Mouse (Mus musculus): ENCODE measurements around the gene Gm49378. TPM values are rescaled to one million over a fixed set of nuclear protein-coding genes. Genes with fewer than 3 reads are reported as not detected.

Gm49378 gene
- polyA plus RNA-seq, 1 experiment: 14.1 TPM

- Histone ChIP-seq H3K27ac (ENCODE audit: insufficient read depth, low read length) (no peak overlapping the region), H3K36me3 (ENCODE audit: control insufficient read depth, insufficient read depth, low read length, poor library complexity, severe bottlenecking) (peaks cover 8% of the 10 kb centered on the region), H3K9ac (ENCODE audit: low read depth, poor library complexity, severe bottlenecking) (no peak overlapping the region), H3K4me3 (ENCODE audit: low read depth, low read length) (no peak overlapping the region), H3K27me3 (ENCODE audit: control insufficient read depth, insufficient read depth, low read length, poor library complexity, severe bottlenecking) (no peaks in the 10 kb centered on the region), H3K4me1 (ENCODE audit: control insufficient read depth, insufficient read depth, low read length) (no peaks in the 10 kb centered on the region), H3K9me3 (replicated peaks; ENCODE audit: control insufficient read depth, insufficient read depth, low read length, poor library complexity, severe bottlenecking) (no peaks in the 10 kb centered on the region)
- TF ChIP-seq POLR2A (IDR thresholded peaks at IDR 0.05; ENCODE audit: insufficient read depth, low read length): no peak
- no peak for TF ChIP-seq EP300 (IDR thresholded peaks at IDR 0.05; ENCODE audit: insufficient read depth, low read depth, low read length)
- no peak for TF ChIP-seq CTCF (IDR thresholded peaks at IDR 0.05; ENCODE audit: low read depth, low read length)
Measured at GRCm38 (mm10) chr14:55656935-55657334, 19.2 kb upstream of the Gm49378 start.

GRCm38 (mm10) chr14:55651528-55651927 is 13.8 kb upstream of the Gm49378 start:
- Histone ChIP-seq H3K27ac (ENCODE audit: insufficient read depth, low read length) (no peak overlapping the region), H3K9me3 (replicated peaks; ENCODE audit: control insufficient read depth, insufficient read depth, low read length, poor library complexity, severe bottlenecking) (no peaks in the 10 kb centered on the region), H3K9ac (ENCODE audit: low read depth, poor library complexity, severe bottlenecking) (no peak overlapping the region), H3K27me3 (ENCODE audit: control insufficient read depth, insufficient read depth, low read length, poor library complexity, severe bottlenecking) (no peaks in the 10 kb centered on the region), H3K36me3 (ENCODE audit: control insufficient read depth, insufficient read depth, low read length, poor library complexity, severe bottlenecking) (no peaks in the 10 kb centered on the region), H3K4me1 (ENCODE audit: control insufficient read depth, insufficient read depth, low read length) (no peaks in the 10 kb centered on the region), H3K4me3 (ENCODE audit: low read depth, low read length) (no peak overlapping the region)
- TF ChIP-seq POLR2A (IDR thresholded peaks at IDR 0.05; ENCODE audit: insufficient read depth, low read length) (no peak), CTCF (IDR thresholded peaks at IDR 0.05; ENCODE audit: low read depth, low read length) (no peak), EP300 (IDR thresholded peaks at IDR 0.05; ENCODE audit: insufficient read depth, low read depth, low read length) (no peak)

- no peak within 1 kb of the TSS for H3K4me3 ChIP-seq (ENCODE audit: low read depth, low read length)
- no peak within 1 kb of the TSS for H3K9ac ChIP-seq (ENCODE audit: low read depth, poor library complexity, severe bottlenecking)
- no peaks in the 10 kb centered on the region for H3K36me3 ChIP-seq (ENCODE audit: control insufficient read depth, insufficient read depth, low read length, poor library complexity, severe bottlenecking)
- no peaks in the 10 kb centered on the region for H3K4me1 ChIP-seq (ENCODE audit: control insufficient read depth, insufficient read depth, low read length)
- no peaks in the 10 kb centered on the region for H3K9me3 ChIP-seq (replicated peaks; ENCODE audit: control insufficient read depth, insufficient read depth, low read length, poor library complexity, severe bottlenecking)
- TF ChIP-seq EP300 (IDR thresholded peaks at IDR 0.05; ENCODE audit: insufficient read depth, low read depth, low read length) (no peak), POLR2A (IDR thresholded peaks at IDR 0.05; ENCODE audit: insufficient read depth, low read length) (no peak), CTCF (IDR thresholded peaks at IDR 0.05; ENCODE audit: low read depth, low read length) (no peak)
- no peaks in the 10 kb centered on the region for H3K27me3 ChIP-seq (ENCODE audit: control insufficient read depth, insufficient read depth, low read length, poor library complexity, severe bottlenecking)
- H3K27ac ChIP-seq (ENCODE audit: insufficient read depth, low read length): no peak within 1 kb of the TSS
Measured at GRCm38 (mm10) chr14:55649884-55650283, 12.2 kb upstream of the Gm49378 start, which contains the start of gene Tssk4. Gene Tssk4, plus strand, starts transcription at chr14:55650184.

- Histone ChIP-seq H3K36me3 (ENCODE audit: control insufficient read depth, insufficient read depth, low read length, poor library complexity, severe bottlenecking) (peaks cover 3% of the 10 kb centered on the region), H3K4me3 (ENCODE audit: low read depth, low read length) (peak overlapping the region; percentile 84), H3K9ac (ENCODE audit: low read depth, poor library complexity, severe bottlenecking) (peak overlapping the region; percentile 91), H3K4me1 (ENCODE audit: control insufficient read depth, insufficient read depth, low read length) (peaks cover 2% of the 10 kb centered on the region), H3K27ac (ENCODE audit: insufficient read depth, low read length) (no peak overlapping the region), H3K9me3 (replicated peaks; ENCODE audit: control insufficient read depth, insufficient read depth, low read length, poor library complexity, severe bottlenecking) (no peaks in the 10 kb centered on the region), H3K27me3 (ENCODE audit: control insufficient read depth, insufficient read depth, low read length, poor library complexity, severe bottlenecking) (no peaks in the 10 kb centered on the region)
- TF ChIP-seq EP300 (IDR thresholded peaks at IDR 0.05; ENCODE audit: insufficient read depth, low read depth, low read length) (no peak), POLR2A (IDR thresholded peaks at IDR 0.05; ENCODE audit: insufficient read depth, low read length) (no peak), CTCF (IDR thresholded peaks at IDR 0.05; ENCODE audit: low read depth, low read length) (no peak)
Measured at GRCm38 (mm10) chr14:55644261-55644888, 6.7 kb upstream of the Gm49378 start.

- Histone ChIP-seq H3K27me3 (ENCODE audit: control insufficient read depth, insufficient read depth, low read length, poor library complexity, severe bottlenecking) (no peaks in the 10 kb centered on the region), H3K27ac (ENCODE audit: insufficient read depth, low read length) (no peak within 1 kb of the TSS), H3K9me3 (replicated peaks; ENCODE audit: control insufficient read depth, insufficient read depth, low read length, poor library complexity, severe bottlenecking) (no peaks in the 10 kb centered on the region), H3K36me3 (ENCODE audit: control insufficient read depth, insufficient read depth, low read length, poor library complexity, severe bottlenecking) (peaks cover 3% of the 10 kb centered on the region), H3K4me3 (ENCODE audit: low read depth, low read length) (peak within 1 kb of the TSS; percentile 84), H3K9ac (ENCODE audit: low read depth, poor library complexity, severe bottlenecking) (peak within 1 kb of the TSS; percentile 91), H3K4me1 (ENCODE audit: control insufficient read depth, insufficient read depth, low read length) (peaks cover 2% of the 10 kb centered on the region)
- TF ChIP-seq CTCF (IDR thresholded peaks at IDR 0.05; ENCODE audit: low read depth, low read length) (no peak), POLR2A (IDR thresholded peaks at IDR 0.05; ENCODE audit: insufficient read depth, low read length) (peak; percentile 13)
Measured at GRCm38 (mm10) chr14:55643060-55643907, 5.6 kb upstream of the Gm49378 start, which contains the start of gene Tm9sf1. Gene Tm9sf1, minus strand, starts transcription at chr14:55643806.

GRCm38 (mm10) chr14:55642679-55643059 is 5.0 kb upstream of the Gm49378 start:
- peaks cover 2% of the 10 kb centered on the region for H3K4me1 ChIP-seq (ENCODE audit: control insufficient read depth, insufficient read depth, low read length)
- H3K9ac ChIP-seq (ENCODE audit: low read depth, poor library complexity, severe bottlenecking): peak overlapping the region; percentile 91
- no peak overlapping the region for H3K27ac ChIP-seq (ENCODE audit: insufficient read depth, low read length)
- peaks cover 3% of the 10 kb centered on the region for H3K36me3 ChIP-seq (ENCODE audit: control insufficient read depth, insufficient read depth, low read length, poor library complexity, severe bottlenecking)
- no peaks in the 10 kb centered on the region for H3K9me3 ChIP-seq (replicated peaks; ENCODE audit: control insufficient read depth, insufficient read depth, low read length, poor library complexity, severe bottlenecking)
- TF ChIP-seq CTCF (IDR thresholded peaks at IDR 0.05; ENCODE audit: low read depth, low read length) (no peak), POLR2A (IDR thresholded peaks at IDR 0.05; ENCODE audit: insufficient read depth, low read length) (no peak)
- H3K4me3 ChIP-seq (ENCODE audit: low read depth, low read length): peak overlapping the region; percentile 84
- no peaks in the 10 kb centered on the region for H3K27me3 ChIP-seq (ENCODE audit: control insufficient read depth, insufficient read depth, low read length, poor library complexity, severe bottlenecking)
